Mouse (Mus musculus): ENCODE results near the gene Smim20.

DNA sequence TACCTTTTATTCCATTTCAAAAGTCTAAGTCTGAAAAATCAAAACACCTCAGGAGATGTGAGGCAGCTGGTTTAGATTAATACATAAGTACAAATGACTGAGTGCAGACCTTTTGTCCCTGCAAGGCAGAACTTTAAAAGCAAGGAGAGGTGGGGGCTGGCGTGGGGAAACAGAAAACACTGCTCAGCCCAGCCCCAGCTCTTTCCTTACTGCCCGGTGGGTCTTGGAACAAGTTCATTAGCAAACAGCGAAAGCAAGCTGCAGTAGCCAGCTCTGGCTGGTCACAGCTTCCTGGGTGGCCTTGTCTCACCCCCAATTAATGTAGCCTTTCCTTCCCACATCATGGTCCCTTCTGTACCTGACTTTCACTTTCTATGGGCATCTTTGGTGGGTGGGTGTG lies 53.4 kb downstream of the Smim20 start:
- TF ChIP-seq CTCF (IDR thresholded peaks at IDR 0.05; ENCODE audit: insufficient read depth, low read depth, low read length) (no peak), POLR2A (IDR thresholded peaks at IDR 0.05; ENCODE audit: insufficient read depth, low read depth, low read length) (no peak)

Data from olfactory bulb, adult 2 months (tissue).